Mouse (Mus musculus) olfactory bulb, adult 2 months (tissue): ENCODE results near the gene D030056L22Rik. TPM values are rescaled to one million over a fixed set of nuclear protein-coding genes. Genes with fewer than 3 reads are reported as not detected.

ENCODE experiments used
- H3K27ac ChIP-seq: fragments of 200-500 bp; 2 replicates; pipeline ENCODE4 v1.5.1; 2012; ENCODE audit warnings: low read depth, low read length; ENCODE audit not compliant: insufficient read depth
- H3K4me1 ChIP-seq: fragments of 200-500 bp; 2 replicates; pipeline ENCODE4 v1.6.1; 2012; ENCODE audit warnings: low read length; ENCODE audit not compliant: control insufficient read depth, insufficient read depth
- H3K4me3 ChIP-seq: fragments of 200-500 bp; 2 replicates; pipeline ENCODE4 v1.5.1; 2012; ENCODE audit warnings: mild to moderate bottlenecking, low read depth, low read length, moderate library complexity; ENCODE audit not compliant: insufficient read depth
- CTCF ChIP-seq: fragments of 200-500 bp; IDR thresholded peaks from 2 replicates; pipeline ENCODE4 v1.5.1; 2012; ENCODE audit warnings: low read depth, mild to moderate bottlenecking, low read length, moderate library complexity; ENCODE audit not compliant: insufficient read depth
- POLR2A ChIP-seq: fragments of 200-500 bp; IDR thresholded peaks from 2 replicates; pipeline ENCODE4 v1.6.1; 2012; ENCODE audit warnings: mild to moderate bottlenecking, low read depth, low read length, moderate library complexity; ENCODE audit not compliant: insufficient read depth
- WGBS: fragments of 180-500 bp; shearing (Covaris S2); methylation state at CpG from one replicate; pipeline ENCODE4 v1.1.7; 2018; 5-methylcytosine and 5-hydroxymethylcytosine counted together
- polyA plus RNA-seq: library from polyadenylated mRNA; stranded (reverse); fragments of >200 nt; gene quantifications from 2 replicates; pipeline ENCODE4 v1.2.4, GENCODE M21; 2012; ENCODE audit warnings: low replicate concordance; ENCODE audit not compliant: missing spikeins, insufficient read depth, insufficient read length

The D030056L22Rik gene
- polyA plus RNA-seq, 1 experiment = not detected

DNA sequence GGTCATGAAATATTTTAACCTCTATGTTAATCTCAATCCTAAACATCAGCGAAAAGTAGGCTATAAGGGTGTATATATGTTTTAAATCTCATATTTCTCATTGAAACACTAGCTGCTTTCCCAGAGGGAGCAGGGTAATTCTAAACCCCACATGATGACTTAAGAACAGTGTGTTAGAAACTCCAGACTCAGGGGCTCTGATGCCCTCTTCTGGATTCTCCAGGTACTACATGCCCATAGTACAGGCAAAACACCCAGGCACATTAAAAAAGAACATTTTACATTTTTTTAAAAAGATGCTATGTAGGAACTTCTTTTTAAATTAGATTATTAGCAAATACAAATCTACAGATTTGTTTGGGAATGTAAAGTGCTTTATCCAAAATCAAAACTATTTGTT lies 3.4 kb downstream of the D030056L22Rik start:
- no peak overlapping the region for H3K27ac ChIP-seq
- H3K4me3 ChIP-seq = no peak overlapping the region
- H3K4me1 ChIP-seq = peaks cover 4% of the 10 kb centered on the region; the same call in 1 of the 2 replicates
- 28% methylated on average over 1 of the region's 1 CpGs for WGBS
- TF ChIP-seq POLR2A (no peak), CTCF (no peak)

DNA sequence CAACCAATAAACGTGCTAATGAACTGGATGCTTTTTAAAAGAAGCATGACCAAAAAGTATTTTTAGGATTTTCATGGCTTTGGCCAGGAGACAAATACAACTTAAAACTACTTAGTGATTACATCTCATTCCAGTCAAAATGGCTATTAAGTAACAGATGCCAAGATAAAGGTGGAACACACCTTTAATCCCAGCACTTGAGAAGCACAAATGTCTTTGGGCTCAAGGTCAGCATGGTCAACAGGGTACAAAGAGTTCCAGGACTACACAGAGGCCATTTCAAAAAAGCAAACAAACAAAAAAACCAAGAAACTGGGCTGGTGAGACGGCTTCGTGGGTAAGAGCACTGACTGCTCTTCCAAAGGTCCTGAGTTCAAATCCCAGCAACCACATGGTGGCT lies 7.3 kb downstream of the D030056L22Rik start:
- Histone ChIP-seq H3K27ac (no peak overlapping the region), H3K4me3 (no peak overlapping the region), H3K4me1 (no peaks in the 10 kb centered on the region)
- TF ChIP-seq CTCF = no peak
- TF ChIP-seq POLR2A = no peak
- WGBS = 93% methylated on average over 3 of the region's 3 CpGs

DNA sequence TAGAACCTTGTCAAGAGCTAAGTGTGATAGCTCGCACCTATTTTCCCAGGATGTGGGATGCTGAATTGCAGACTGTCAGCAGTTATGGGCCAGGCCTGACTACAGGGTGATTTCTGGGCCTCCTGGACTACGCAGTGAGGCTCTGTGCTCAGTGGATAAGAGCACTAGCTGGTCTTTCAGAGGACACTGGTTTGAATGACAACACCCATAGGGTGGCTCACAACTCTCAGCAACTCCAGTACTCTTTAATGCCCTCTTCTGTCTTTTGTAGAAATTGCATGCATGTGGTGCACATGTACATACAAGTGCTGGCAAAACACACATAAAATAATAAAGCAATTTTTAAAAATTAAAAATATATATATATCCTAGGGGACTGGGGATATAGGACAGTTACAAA lies 12.2 kb downstream of the D030056L22Rik start:
- TF ChIP-seq POLR2A = no peak
- no peak for TF ChIP-seq CTCF
- H3K4me1 ChIP-seq = no peaks in the 10 kb centered on the region
- H3K27ac ChIP-seq = no peak overlapping the region
- H3K4me3 ChIP-seq = no peak overlapping the region
- 91% methylated on average over 2 of the region's 2 CpGs for WGBS

DNA sequence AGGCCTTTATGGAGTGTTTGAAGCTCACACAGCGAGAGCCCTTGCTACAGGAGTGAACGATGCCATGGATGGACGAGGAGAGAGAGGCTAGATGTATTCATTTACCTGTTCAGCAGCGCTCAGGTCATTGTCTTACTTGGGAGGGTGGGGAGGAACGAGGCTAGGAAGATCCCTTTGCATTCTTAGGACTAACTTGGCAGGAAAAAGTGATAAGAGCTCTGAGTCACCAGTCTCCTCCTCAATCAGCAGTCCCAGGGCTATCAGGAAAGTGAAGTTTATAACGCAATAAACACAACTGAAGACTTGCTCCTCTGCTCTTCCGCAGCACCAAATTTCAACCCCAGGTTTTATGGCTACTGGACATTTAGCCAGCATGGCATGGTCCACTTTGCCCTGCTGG lies 17.3 kb downstream of the D030056L22Rik start:
- Histone ChIP-seq H3K4me1 (no peaks in the 10 kb centered on the region), H3K27ac (no peak overlapping the region), H3K4me3 (no peak overlapping the region)
- TF ChIP-seq CTCF = no peak
- no peak for TF ChIP-seq POLR2A
- 86% methylated on average over 7 of the region's 7 CpGs for WGBS

DNA sequence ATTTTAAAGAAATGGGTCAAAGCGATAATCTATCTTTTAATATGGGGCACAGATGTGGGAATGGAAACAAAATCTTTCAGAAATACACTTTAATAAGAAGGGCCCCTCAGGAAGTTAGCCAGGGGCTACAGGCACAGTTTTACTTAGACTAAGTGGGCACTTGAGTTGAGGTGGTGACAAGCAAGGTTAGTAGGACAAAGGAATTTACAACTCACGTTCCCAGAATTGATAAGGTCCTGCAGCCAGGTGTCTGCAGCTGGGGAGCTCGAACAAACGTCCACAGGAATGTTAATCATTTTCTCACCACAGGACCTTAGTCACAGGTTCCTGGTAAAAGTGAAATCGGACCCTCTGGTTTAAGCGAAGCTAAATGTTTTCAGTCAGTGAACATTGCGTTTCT lies 18.1 kb downstream of the D030056L22Rik start:
- 61% methylated on average over 7 of the region's 7 CpGs for WGBS
- H3K4me3 ChIP-seq = no peak overlapping the region

DNA sequence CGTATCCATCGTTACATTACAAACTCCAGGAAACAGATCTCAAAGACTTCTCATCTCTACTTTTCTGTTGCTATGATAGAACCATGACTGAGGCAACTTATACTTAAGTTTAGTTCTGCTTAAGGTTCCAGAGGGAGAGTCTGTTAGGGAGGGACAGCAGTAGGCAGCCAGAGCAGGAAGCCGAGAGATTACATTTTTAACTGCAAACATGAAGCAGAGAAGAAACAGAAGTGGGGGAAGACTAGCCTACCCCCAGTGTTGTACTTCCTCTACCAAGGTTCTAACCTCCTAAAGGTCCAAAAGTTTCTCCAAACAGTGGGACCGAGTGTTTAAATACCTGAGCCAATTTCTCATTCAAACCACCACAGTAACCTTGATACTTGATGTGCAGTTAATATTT lies 22.9 kb downstream of the D030056L22Rik start:
- 96% methylated on average over 4 of the region's 4 CpGs for WGBS
- Histone ChIP-seq H3K4me3 (no peak overlapping the region), H3K4me1 (no peaks in the 10 kb centered on the region), H3K27ac (no peak overlapping the region)
- no peak for TF ChIP-seq CTCF
- TF ChIP-seq POLR2A = no peak

More for the DNA sequence above, 18.1 kb downstream of the D030056L22Rik start:
- Histone ChIP-seq H3K27ac (no peak overlapping the region), H3K4me1 (no peaks in the 10 kb centered on the region)
- TF ChIP-seq POLR2A (no peak), CTCF (no peak)

DNA sequence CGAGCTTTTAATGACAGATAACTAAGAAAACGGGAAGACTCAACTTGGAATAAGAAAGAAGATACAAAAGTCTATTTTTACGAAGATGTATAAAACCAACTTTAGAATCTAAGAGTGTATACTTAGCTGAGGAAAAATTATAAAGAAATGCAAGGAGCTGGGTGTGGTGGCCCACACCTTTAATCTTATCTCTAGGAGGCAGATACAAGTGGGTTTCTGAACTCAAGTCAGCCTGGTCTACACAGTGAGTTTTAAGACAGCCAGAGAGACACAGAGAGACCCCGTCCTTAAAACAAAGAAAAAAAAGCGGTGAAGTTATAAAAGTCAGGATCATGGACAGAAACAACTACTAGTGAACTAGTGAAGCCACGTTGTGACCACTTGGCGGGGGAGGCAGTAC lies 26.2 kb downstream of the D030056L22Rik start:
- Histone ChIP-seq H3K4me1 (no peaks in the 10 kb centered on the region), H3K4me3 (no peak overlapping the region), H3K27ac (no peak overlapping the region)
- 88% methylated on average over 7 of the region's 7 CpGs for whole genome bisulfite sequencing
- TF ChIP-seq CTCF (no peak), POLR2A (no peak)

DNA sequence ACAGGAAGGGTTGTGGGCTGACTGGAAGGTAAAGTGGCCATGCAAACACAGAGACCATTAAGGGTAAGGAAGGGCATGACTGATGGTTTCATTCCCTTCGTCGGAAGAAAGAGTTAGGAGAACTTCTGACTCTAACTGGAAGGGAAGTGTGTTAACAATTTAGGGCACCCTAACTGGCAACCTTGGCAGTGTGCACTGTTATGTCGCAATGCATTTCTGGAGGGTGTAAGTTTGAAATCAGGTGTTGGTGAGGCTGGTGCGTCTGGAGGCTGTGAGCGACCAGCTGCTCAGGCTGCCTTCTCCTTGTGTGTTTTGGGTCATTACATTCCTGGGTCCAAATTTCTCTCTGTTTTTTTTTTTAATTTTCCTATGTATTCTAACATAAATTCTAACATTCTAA lies 31.0 kb downstream of the D030056L22Rik start:
- no peak overlapping the region for H3K27ac ChIP-seq
- H3K4me1 ChIP-seq = no peaks in the 10 kb centered on the region
- no peak overlapping the region for H3K4me3 ChIP-seq
- TF ChIP-seq CTCF = no peak
- no peak for TF ChIP-seq POLR2A
- 88% methylated on average over 5 of the region's 5 CpGs for WGBS

DNA sequence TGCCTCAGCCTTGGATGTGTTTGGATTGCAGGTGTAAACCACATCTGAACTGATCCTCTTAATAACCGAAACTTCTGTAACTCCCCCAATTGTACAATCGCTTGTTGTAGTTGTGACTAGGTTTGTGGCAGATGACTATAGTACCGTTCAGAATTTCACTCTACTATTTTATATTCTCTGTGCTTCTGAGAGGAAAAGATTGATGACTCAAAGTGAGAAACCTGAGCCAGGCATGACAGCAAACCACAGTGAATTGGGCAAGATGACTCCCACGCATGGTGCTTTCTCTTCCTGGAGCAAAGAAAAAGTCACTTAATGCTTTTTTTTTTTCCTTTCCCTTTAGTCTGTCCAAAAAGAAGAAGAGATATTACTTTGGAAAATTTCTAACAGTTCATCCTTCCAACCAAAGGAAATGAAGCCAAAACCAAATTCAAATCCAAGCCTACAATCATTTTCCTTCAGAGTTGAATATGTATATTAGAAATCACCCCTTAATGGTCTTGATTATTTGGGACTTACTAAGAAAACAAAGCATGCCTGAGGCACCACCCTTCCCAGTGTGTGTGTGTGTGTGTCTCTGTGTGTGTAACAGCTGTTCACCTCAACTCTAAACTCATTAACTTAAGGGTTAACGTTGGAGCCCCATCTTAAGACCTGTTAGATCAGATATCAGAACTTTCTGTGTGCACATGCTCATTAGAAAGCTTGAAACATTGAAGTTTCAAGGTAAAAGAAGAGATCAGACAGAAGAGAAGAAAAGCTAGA lies 33.8 kb downstream of the D030056L22Rik start:
- Histone ChIP-seq H3K27ac (no peak overlapping the region), H3K4me1 (peaks cover 7% of the 10 kb centered on the region), H3K4me3 (no peak overlapping the region)
- WGBS = 90% methylated on average over 5 of the region's 5 CpGs
- TF ChIP-seq CTCF = no peak
- TF ChIP-seq POLR2A = no peak

DNA sequence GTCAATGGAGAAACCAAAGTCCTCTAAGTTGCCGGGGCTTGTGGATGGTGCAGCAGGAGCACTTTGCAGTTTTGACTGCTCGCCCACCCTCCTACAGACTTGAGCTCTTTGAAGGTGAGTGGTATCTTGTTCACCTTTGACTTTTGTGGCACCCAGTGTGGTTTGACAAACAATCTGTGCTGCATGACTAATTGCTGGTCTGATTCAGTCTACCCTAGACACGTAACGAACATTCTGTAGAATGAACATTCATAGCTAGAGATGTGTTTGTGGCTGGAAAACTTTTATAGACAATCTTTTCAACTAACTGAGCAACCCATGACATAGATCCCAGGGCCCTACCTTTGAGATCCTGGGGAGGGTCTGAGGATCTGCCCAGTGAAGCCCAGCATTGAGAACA lies 34.4 kb downstream of the D030056L22Rik start:
- TF ChIP-seq POLR2A (no peak), CTCF (no peak)
- Histone ChIP-seq H3K27ac (no peak overlapping the region), H3K4me1 (peaks cover 7% of the 10 kb centered on the region), H3K4me3 (no peak overlapping the region)
- 96% methylated on average over 4 of the region's 4 CpGs for WGBS
